Mouse (Mus musculus) B cell, adult 2 months (primary cell): ENCODE results near the gene Slc30a9.

ENCODE experiments used
- DNase-seq, 2 experiments: peaks; one replicate each; pipeline ENCODE4 v3.0.0; 2022

Gene Slc30a9

DNA sequence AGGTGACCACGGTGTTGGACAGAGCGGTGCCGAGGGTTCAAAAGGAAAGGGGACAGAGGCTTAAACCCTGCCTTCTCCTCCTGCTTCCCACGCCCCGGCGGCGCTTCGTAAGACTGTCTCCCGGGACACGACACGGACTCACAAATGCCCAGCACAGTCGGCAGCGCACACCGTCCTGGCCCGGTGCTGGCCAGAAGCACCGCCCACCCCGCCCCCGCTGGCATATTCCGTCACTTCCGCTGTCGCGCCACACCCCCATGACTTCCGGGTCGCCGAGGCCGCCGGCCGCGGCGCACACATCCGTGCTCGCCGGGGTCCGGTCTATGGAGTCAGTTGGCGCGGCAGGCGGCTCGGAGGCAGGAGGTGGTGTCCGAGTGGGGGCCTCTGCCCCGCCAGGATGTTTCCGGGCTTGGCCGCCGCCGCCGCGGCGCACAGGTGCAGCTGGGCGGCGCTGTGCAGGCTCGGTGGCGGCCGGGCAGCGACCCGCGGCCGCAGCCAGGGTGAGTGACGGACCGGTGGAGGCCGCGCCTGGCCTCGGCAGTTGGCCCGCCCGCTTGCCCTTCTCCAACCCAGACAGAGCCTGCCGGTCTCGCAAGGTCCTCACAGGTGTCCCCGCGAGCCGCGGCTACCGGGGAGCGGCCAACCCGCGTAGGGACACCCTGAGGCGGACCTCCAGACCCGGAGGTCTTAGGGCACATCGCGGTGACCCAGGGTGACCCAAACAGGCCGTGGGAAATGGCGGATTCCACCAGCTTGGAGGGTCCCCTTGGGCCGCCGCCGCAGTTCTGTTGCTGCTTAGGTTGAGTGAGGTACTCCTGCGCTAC lies at the start of gene Slc30a9:
TSS of gene Slc30a9 (plus strand) at position 258 of the 824 bp plus-strand sequence.
- DNase-seq = peak; percentile 95 to 96

GRCm38 (mm10) chr5:67258473-67258872 lies 48.3 kb upstream of the Slc30a9 start:
- no peak for DNase-seq

DNA sequence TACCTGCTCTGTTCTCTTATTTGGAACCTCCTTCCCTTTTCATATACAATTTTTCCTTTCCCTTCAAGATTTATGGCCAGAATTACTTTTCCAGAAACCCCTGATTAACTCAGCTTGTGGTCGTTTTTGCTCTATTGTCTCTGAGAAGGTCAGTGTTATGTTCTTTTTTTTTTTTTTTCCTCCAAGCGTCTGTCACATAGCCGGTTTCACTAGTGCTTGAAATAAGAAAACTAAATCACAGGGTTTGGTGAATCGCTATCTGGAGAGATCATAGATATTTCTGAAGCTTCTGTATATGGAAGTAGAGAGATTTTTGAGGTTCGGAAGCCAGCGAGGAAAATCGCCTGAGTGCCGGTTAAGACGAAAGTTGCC lies 46.6 kb upstream of the Slc30a9 start:
- no peak for DNase-seq

GRCm38 (mm10) chr5:67260531-67261371 lies 46.0 kb upstream of the Slc30a9 start, which contains the start of gene Tmem33:
Gene Tmem33 (plus strand): TSS chr5:67260565.
- peak; percentile 89 to 92 for DNase-seq

- no peak for DNase-seq
These were observed 43.8 kb upstream of the Slc30a9 start for GRCm38 (mm10) chr5:67262964-67263363.

- peak; percentile 23 to 27 for DNase-seq
These were observed 40.6 kb upstream of the Slc30a9 start for GRCm38 (mm10) chr5:67266106-67266505.

DNA sequence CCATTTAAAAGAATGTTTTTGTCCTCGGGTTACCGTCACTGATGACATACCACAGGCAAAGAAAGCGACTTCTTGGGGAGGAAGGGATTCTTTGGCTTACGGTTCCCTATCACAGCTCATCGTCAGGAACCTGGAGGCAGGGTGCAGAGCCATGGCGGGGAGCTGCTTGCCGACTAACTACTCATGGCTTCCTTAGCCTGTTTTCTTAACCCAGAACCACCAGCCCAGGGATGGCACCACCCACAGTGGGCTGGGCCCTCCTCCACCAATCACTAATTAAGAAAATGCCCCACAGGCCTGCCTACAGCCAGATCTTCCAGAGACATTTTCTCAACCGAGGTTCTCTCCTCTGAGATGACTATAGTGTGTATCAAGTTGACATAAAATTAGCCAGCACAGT lies 37.4 kb upstream of the Slc30a9 start:
- DNase-seq = no peak

DNA sequence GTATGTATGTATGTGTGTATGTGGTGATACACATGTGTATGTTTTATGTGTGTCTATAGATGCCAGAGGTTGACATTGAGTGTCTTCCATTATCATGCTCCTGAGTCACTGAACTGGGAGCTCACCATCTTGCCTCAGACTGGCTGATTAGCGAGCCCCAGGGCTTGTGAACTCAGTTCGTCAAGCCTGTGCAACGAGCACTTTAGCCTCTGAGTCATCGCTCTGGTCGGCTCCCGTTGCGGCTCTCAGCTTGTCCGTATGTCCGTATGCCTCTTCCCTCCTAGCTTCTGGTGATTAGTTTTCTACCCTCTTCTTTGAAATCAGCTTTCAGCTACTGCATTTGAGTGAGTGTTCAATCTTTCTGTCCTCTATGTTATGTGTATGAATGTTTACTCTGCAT lies 27.3 kb upstream of the Slc30a9 start:
- no peak for DNase-seq

GRCm38 (mm10) chr5:67279840-67280239 lies 26.9 kb upstream of the Slc30a9 start:
- no peak for DNase-seq

- DNase-seq = no peak
These were observed 26.4 kb upstream of the Slc30a9 start for GRCm38 (mm10) chr5:67280400-67280799.

DNA sequence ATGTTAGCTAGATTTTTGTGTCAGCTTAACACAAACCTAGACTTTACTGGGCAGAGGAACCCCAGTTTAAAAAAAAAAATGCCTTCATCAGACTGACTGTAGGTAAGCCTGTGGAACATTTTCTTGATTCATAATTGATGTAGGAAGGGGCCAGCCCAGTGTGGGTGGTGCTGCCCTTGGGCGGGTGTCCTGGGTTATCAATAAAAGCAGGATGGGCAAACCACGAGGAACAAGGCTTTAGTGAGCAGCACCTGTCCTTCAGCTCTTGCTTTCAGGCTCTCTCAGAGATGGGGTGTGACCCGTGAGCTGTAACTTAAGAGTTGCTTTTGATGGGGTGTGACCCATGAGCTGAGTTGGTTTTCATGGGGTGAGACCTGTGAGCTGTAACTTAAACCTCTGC lies 11.7 kb upstream of the Slc30a9 start:
- no peak for DNase-seq

GRCm38 (mm10) chr5:67295682-67296081 lies 11.1 kb upstream of the Slc30a9 start:
- no peak for DNase-seq

DNA sequence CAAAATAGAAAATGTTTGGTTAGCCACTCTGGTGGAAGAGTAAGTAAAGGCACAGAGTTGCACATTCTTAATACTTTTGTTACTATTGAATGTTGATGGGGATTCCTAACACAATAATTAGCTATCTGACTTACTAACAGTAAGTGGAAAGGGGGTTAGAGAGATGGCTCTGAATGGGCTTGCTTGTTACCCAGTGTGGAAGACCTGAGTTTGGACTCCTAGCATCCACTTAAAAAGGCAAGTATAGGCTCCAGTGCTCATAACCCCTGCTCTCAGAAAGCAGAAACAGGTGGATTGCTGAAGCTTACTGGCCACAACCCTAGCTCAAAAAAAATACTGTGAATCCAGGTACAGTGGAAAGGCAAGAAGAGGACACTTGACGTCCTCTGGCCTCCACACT lies 10.6 kb upstream of the Slc30a9 start:
- DNase-seq = no peak

- DNase-seq = no peak
These were observed 9.5 kb upstream of the Slc30a9 start for GRCm38 (mm10) chr5:67297026-67297813.

DNA sequence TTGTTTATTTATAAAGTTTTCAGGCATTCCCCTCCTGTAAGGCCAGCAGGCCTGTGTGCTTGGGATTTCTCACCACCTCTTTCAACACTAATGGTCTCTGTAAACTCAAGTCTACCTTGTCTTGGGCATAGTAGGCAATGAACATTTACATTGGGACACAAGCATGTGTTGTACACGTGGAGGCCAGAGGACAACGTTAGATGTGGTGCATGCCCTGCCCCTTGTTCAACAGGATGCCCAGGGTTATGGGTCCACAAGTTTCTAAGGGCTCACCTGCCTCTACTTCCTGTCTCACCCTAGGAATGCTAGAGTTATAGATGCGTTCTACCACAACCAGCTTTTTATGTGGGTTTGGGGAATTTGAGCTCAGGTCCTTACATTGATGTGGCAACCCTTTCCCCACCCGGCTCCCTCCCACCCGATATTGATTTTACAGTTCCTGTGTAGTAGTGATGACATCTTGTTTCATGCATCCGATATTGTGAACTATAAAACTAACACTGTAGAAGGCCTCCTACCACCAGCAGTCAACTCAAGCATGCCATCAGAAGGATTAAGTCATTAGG lies 6.8 kb upstream of the Slc30a9 start:
- DNase-seq = no peak

- DNase-seq = no peak
These were observed 5.7 kb upstream of the Slc30a9 start for GRCm38 (mm10) chr5:67300926-67301597.

- DNase-seq = peak; percentile 26 to 33
These were observed 4.9 kb upstream of the Slc30a9 start for GRCm38 (mm10) chr5:67301722-67302331.

DNA sequence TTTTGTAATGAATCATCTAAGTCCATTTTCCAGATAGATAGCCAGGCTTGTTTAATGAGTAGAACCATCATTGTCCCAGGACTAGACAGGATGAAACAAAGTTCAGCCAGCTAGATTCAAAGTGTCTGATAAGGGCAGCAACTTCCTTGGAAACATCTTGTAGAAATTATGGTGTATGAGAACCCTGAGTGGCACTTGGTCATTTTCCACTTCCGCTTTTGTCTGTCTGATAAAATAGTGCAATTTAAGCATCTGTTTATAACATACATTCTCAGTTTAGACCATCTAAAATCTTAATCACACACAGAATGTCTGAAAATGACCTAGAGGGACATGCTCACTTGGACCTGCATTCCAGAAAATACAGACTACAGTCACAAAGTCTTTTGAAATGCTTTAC lies 2.9 kb upstream of the Slc30a9 start:
- DNase-seq = no peak

- no peak for DNase-seq
These were observed 986 bp downstream of the Slc30a9 start for GRCm38 (mm10) chr5:67307659-67308222.

- DNase-seq = no peak
These were observed 5.2 kb downstream of the Slc30a9 start for GRCm38 (mm10) chr5:67311811-67312521.

DNA sequence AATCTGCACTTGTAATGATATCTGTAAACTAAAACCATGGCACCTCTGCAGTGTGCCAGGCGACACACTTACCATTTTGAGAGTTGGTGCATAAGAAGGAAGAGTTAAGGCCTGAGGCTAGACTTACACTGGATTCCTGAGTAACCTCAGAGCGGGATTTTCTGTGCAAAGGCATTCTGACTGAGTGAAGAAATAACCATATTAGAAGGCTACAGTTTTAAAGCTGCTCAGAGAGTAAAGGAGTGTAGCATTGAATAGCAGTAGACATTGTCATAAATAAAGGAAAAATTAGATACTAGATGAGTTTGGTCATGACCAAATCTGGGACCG lies 5.7 kb downstream of the Slc30a9 start:
- no peak for DNase-seq
